ENCODE assay signal across 9 mouse cellular contexts in the genomic region with DNA sequence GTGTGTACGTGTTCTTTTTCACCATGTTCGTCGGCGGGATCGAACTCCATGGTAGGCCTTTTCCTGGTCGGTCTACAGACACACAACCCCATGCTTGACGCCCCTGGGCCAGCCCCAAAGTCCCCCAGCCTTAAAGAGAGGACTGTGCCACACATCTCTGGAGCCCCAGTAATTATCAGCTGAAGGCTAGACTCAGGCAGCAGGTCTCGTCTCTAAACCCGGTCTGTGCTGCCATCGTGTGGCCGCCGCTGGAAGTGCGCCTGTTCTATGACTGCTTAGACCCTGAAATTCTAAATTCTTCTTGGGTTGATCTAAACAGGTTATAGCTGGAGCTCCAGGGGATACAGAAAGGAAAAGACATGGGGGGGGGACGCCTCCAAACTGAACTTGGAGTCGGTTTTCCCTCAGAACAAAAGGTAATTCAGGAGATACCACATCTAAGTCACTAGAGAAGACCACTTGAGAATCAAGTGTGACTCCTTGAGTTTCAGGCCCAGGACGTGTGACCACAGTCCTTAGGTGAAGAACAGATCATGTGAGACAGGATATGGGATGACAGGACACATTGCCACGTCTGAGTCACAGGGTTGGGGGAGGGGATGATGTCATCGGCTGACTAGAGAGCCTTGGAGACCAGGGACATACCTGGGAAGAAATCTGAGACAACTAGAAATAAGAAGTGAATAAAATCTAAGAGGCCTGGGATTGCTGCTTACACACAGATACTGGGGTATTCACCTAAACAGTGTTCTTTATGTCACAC. TPM values are rescaled to one million over a fixed set of nuclear protein-coding genes. Genes with fewer than 3 reads are reported as not detected.
A peak's percentile ranks its signal among the peaks of the same experiment; 100 is the strongest.
DNase-seq lines count a peak whose midpoint lies in the region; ATAC-seq and TF ChIP-seq lines count a peak whose summit lies in the region.
"Had no signal": no experiment of that assay in that cellular context is flagged by ENCODE, and none has a peak within 500 bp of the region (broad histone marks: within the 10 kb centered on the region; RNA-seq: fewer than 3 reads in every experiment).

No protein-coding gene starts in this region.

- no peak overlapping the region for H3K27ac ChIP-seq in ES-E14 (ENCODE audit: insufficient read depth, low read depth, low read length, poor library complexity, severe bottlenecking)
- no peak overlapping the region for H3K27ac ChIP-seq in forebrain, embryonic 16.5 days (ENCODE audit: low read length)
- no peak overlapping the region for H3K27ac ChIP-seq in layer of hippocampus, adult 2 months
- H3K27ac ChIP-seq in lung, postnatal 0 days (ENCODE audit: low read length) = no peak overlapping the region

- no peak for DNase-seq in ES-E14 (ENCODE audit: low read depth, low spot score)
- peak; percentile 79 to 88 for DNase-seq in cerebellum, adult 18-20 months
- peak; percentile 78 to 91 for DNase-seq in heart, postnatal 36 days
- DNase-seq in layer of hippocampus, adult 2 months (ENCODE audit: low spot score in 2 of 2) = peak; percentile 71 to 86
- peak; percentile 71 for DNase-seq in lung, postnatal 0 days (ENCODE audit: low spot score)
- peak; percentile 40 for DNase-seq in retina, adult 2 months (ENCODE audit: low read depth, low spot score)
- DNase-seq in thymus, postnatal 25 days = peak; percentile 83

- peak; percentile 57; the same call in 1 of the 2 replicates for ATAC-seq in forebrain, embryonic 16.5 days
- ATAC-seq in lung, postnatal 0 days = peak; percentile 66

- H3K4me2 ChIP-seq in forebrain, embryonic 16.5 days (ENCODE audit: low read length) = peak overlapping the region; percentile 12
- peak overlapping the region; percentile 14; the same call in 1 of the 2 replicates for H3K4me2 ChIP-seq in lung, postnatal 0 days (replicated peaks; ENCODE audit: low read depth, low read length)

- WGBS in forebrain, embryonic 16.5 days = 22% methylated on average over 18 of the region's 18 CpGs
- WGBS in lung, postnatal 0 days = 13% methylated on average over 18 of the region's 18 CpGs

- peaks cover 0 to 3% of the 10 kb centered on the region in 2 experiments; a peak in 1 of 4 replicates for H3K4me1 ChIP-seq in ES-E14 (ENCODE audit: control insufficient read depth in 2 of 2, insufficient read depth in 2 of 2, low read length in 2 of 2, poor library complexity in 1 of 2)
- H3K4me1 ChIP-seq in forebrain, embryonic 16.5 days (replicated peaks; ENCODE audit: control insufficient read depth, insufficient read depth, low read length) = no peaks in the 10 kb centered on the region
- 0 out of 2 replicates have a peak, but pooled peaks cover 6% of the 10 kb centered on the region for H3K4me1 ChIP-seq in lung, postnatal 0 days (ENCODE audit: insufficient read depth, low read depth, low read length)

- peak overlapping the region; percentile 15 to 56; a peak in 3 of 4 replicates for H3K4me3 ChIP-seq in ES-E14 (ENCODE audit: insufficient read depth in 1 of 2, low read depth in 1 of 2, low read length in 2 of 2, poor library complexity in 1 of 2, severe bottlenecking in 1 of 2)
- H3K4me3 ChIP-seq in forebrain, embryonic 16.5 days (replicated peaks; ENCODE audit: low read length) = peak overlapping the region; percentile 2; the same call in 1 of the 2 replicates
- H3K4me3 ChIP-seq in layer of hippocampus, adult 2 months = peak overlapping the region; percentile 26; the same call in 1 of the 2 replicates
- no peak overlapping the region for H3K4me3 ChIP-seq in lung, postnatal 0 days (ENCODE audit: low read depth, low read length)

- TF ChIP-seq CTCF in layer of hippocampus, adult 2 months (conservative IDR thresholded peaks at IDR 0.05) = peak; percentile 77
- TF ChIP-seq CTCF in lung, postnatal 0 days (IDR thresholded peaks at IDR 0.05) = peak; percentile 88

- H3K9ac ChIP-seq in ES-E14 (ENCODE audit: insufficient read depth, low read depth, low read length, poor library complexity, severe bottlenecking) = no peak overlapping the region
- H3K9ac ChIP-seq in forebrain, embryonic 16.5 days (replicated peaks; ENCODE audit: low read depth, low read length) = no peak overlapping the region
- no peak overlapping the region for H3K9ac ChIP-seq in lung, postnatal 0 days (replicated peaks; ENCODE audit: low read depth)

- H3K36me3 ChIP-seq in ES-E14 (ENCODE audit: control insufficient read depth, insufficient read depth, low read length, poor library complexity, severe bottlenecking) = no peaks in the 10 kb centered on the region
- no peaks in the 10 kb centered on the region for H3K36me3 ChIP-seq in forebrain, embryonic 16.5 days (ENCODE audit: control insufficient read depth, insufficient read depth)
- H3K36me3 ChIP-seq in lung, postnatal 0 days (ENCODE audit: insufficient read depth, low read length) = no peaks in the 10 kb centered on the region

- no peaks in the 10 kb centered on the region for H3K27me3 ChIP-seq in forebrain, embryonic 16.5 days (replicated peaks; ENCODE audit: control insufficient read depth, insufficient read depth, low read length)
- no peaks in the 10 kb centered on the region for H3K27me3 ChIP-seq in lung, postnatal 0 days (replicated peaks; ENCODE audit: insufficient read depth, low read length)

- intact Hi-C loops in heart, postnatal 36 days (cut with DNase I) = loop anchor here (5.0 kb wide), 3 partner anchors 131 to 916 kb away; no protein-coding TSS in a partner anchor

- H3K9me3 ChIP-seq in ES-E14 (ENCODE audit: control insufficient read depth, insufficient read depth, low read depth, low read length) = no peaks in the 10 kb centered on the region
- no peaks in the 10 kb centered on the region for H3K9me3 ChIP-seq in forebrain, embryonic 16.5 days (ENCODE audit: control insufficient read depth, low read length)
- no peaks in the 10 kb centered on the region for H3K9me3 ChIP-seq in lung, postnatal 0 days (ENCODE audit: low read length)

- in situ Hi-C loops in ES-E14 (cut with MboI; ENCODE audit: low sequenced_read_pairs in 2 of 2, unreplicated experiment in 2 of 2) = loop anchor here (5.0 to 25.0 kb wide), 6 partner anchors 94 to 911 kb away; partner anchors contain the start of genes Krt10 (in 1 of the 2) and Krt14 (in 1 of the 2)

- TF ChIP-seq EP300 in lung, postnatal 0 days (IDR thresholded peaks at IDR 0.05) = 0 out of 2 replicates have a peak, but pooled peaks have one; percentile 2

TF ChIP-seq in ES-E14, 5 proteins besides CTCF, POLR2A, EP300 and RAD21:
- no peak for TF ChIP-seq ZNF384 (IDR thresholded peaks at IDR 0.05; ENCODE audit: low read depth, low read length)
- peak; percentile 83 for TF ChIP-seq ZC3H11A (IDR thresholded peaks at IDR 0.05; ENCODE audit: borderline replicate concordance, low read depth, low read length)

RNA-seq across cellular contexts. Expression of gene Eif1, which starts 21.2 kb away (rescaled TPM):
- 322 and 326 TPM in 2 replicates for total RNA-seq in ES-E14 (2012; rRNA removed)
- 1,243 and 1,295 TPM in 2 replicates for polyA plus RNA-seq in forebrain, embryonic 16.5 days (2015; fragmentation: Nextera tagmentation; extraction: Ambion mirVana)
- total RNA-seq in heart, postnatal 36 days (2021) = 1,000 to 10,000 TPM; 1,603 to 1,774 TPM
- total RNA-seq in layer of hippocampus, adult 2 months (2021) = 100 to 1,000 TPM; 713 to 750 TPM
- polyA plus RNA-seq in lung, postnatal 0 days (2015; fragmentation: Nextera tagmentation; extraction: Ambion mirVana) = 2,114 and 2,164 TPM in 2 replicates

RNA-seq across cellular contexts. Expression of gene Krt42, which starts 28.8 kb away (rescaled TPM):
- total RNA-seq in ES-E14 (2012; rRNA removed) = 21.7 and 42.5 TPM in 2 replicates
- not detected in 2 replicates for polyA plus RNA-seq in forebrain, embryonic 16.5 days (2015; fragmentation: Nextera tagmentation; extraction: Ambion mirVana)
- total RNA-seq in heart, postnatal 36 days (2021) = not detected
- not detected for total RNA-seq in layer of hippocampus, adult 2 months (2021)
- polyA plus RNA-seq in lung, postnatal 0 days (2015; fragmentation: Nextera tagmentation; extraction: Ambion mirVana) = not detected in 2 replicates
- total RNA-seq: left cerebral cortex, adult 8-10 months had no signal

RNA-seq across cellular contexts. Expression of gene Gast, which starts 35.8 kb away (rescaled TPM):
- total RNA-seq in ES-E14 (2012; rRNA removed) = 1.6 and 2.9 TPM in 2 replicates
- not detected in 2 replicates for polyA plus RNA-seq in forebrain, embryonic 16.5 days (2015; fragmentation: Nextera tagmentation; extraction: Ambion mirVana)
- not detected for total RNA-seq in heart, postnatal 36 days (2021)
- total RNA-seq in layer of hippocampus, adult 2 months (2021) = not detected
- polyA plus RNA-seq in lung, postnatal 0 days (2015; fragmentation: Nextera tagmentation; extraction: Ambion mirVana) = not detected in 2 replicates
- total RNA-seq: left cerebral cortex, adult 8-10 months had no signal

RNA-seq across cellular contexts. Expression of gene Krt17, which starts 37.6 kb away (rescaled TPM):
- total RNA-seq in ES-E14 (2012; rRNA removed) = 3.2 and 8.5 TPM in 2 replicates
- 0.27 and 0.62 TPM in 2 replicates for polyA plus RNA-seq in forebrain, embryonic 16.5 days (2015; fragmentation: Nextera tagmentation; extraction: Ambion mirVana)
- not detected for total RNA-seq in heart, postnatal 36 days (2021)
- total RNA-seq in layer of hippocampus, adult 2 months (2021) = not detected
- polyA plus RNA-seq in lung, postnatal 0 days (2015; fragmentation: Nextera tagmentation; extraction: Ambion mirVana) = 0.58 and 0.65 TPM in 2 replicates

RNA-seq across cellular contexts. Expression of gene Krt16, which starts 49.8 kb away (rescaled TPM):
- total RNA-seq in ES-E14 (2012; rRNA removed) = 0.31 and 0.69 TPM in 2 replicates
- polyA plus RNA-seq in forebrain, embryonic 16.5 days (2015; fragmentation: Nextera tagmentation; extraction: Ambion mirVana) = not detected in 2 replicates
- total RNA-seq in heart, postnatal 36 days (2021) = not detected
- not detected for total RNA-seq in layer of hippocampus, adult 2 months (2021)
- polyA plus RNA-seq in lung, postnatal 0 days (2015; fragmentation: Nextera tagmentation; extraction: Ambion mirVana) = not detected in 2 replicates
- total RNA-seq: left cerebral cortex, adult 8-10 months had no signal

Comparison
In these comparisons a context has a peak if more than half of its experiments do, and no peak if none do; other contexts are left out.
1. RNA of gene Krt42, which starts 28.8 kb away (total RNA-seq): 21.7 to 42.5 TPM in ES-E14; not detected in layer of hippocampus, adult 2 months and not detected in heart, postnatal 36 days; every median in the first group is over 10 times any median in the second.